Mouse (Mus musculus): ENCODE results near the gene Fbp2. TPM values are rescaled to one million over a fixed set of nuclear protein-coding genes. Genes with fewer than 3 reads are reported as not detected.

The Fbp2 gene
- 0.13 TPM in 1 of 2 replicates, not detected in the other for total RNA-seq (2012; rRNA removed)
- 0.16 TPM in 1 of 2 replicates, not detected in the other for total RNA-seq (2014; rRNA removed)
- not detected in 2 replicates for polyA plus RNA-seq (2012; ENCODE audit: insufficient read length, low read depth)

DNA sequence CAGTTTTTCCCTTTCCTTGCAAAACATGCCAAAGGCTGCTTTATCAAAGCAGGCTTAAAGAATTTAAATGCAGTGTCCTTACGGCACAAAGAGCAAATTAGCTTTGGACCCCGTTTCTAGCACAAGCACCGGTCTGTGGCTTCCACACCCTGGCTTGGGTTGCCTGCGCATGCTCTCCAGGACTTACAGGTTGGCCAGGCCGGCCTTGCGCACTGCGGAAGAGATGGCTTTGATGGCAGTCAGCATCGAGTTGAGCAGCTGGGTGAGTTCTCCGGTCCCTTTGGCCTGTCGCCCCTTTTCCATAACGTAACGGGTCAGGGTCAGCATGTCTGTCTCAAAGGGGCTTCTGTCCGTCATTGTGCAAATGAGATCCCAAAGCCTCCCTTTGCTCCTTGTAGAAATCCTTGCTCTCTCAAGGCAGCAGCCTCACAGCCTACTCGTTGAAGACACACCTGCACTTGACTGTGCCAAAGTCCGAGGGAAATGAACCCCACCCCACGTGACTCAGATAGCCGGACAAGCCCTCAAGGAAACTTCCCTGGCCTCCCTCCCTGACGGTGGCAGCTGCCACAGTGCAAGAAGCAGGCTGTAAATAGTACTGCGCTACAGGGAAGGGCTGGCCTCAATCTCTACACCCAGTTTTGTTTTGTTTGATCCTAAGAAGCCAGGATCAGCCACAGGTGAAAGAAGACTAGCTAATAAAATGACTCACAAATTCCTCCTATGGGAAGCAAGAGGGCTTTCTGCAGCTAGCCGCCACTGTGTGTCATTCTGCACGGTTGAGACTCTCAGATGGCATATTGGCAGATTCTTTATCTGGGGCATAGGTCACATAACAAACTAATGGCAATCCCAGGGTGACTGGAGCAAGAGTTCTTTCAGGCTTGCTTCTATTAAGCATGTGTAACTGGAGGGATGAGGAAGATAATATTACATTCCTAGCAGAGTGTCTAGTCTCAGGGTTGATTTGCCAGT, at the start of gene Fbp2:
Fbp2 (minus strand) TSS at position 482 of the 975 bp plus-strand sequence.
- in situ Hi-C loops (cut with MboI; ENCODE audit: low pct_ligation_motif_present, low pct_unique_long_range_greater_than_20kb, low sequenced_read_pairs) (loop anchor here (10.0 kb wide), 2 partner anchors 93 to 233 kb away; partner anchors contain the start of genes 6720489N17Rik and Platr25), dilution Hi-C loops (cut with MboI; ENCODE audit: extremely low pct_ligation_motif_present, extremely low pct_unique_long_range_greater_than_20kb, low sequenced_read_pairs) (no loop called here)
- no peak for DNase-seq (ENCODE audit: extremely low read depth)
- H3K27me3 ChIP-seq (replicated peaks) = no peaks in the 10 kb centered on the region
- no peaks in the 10 kb centered on the region for H3K36me3 ChIP-seq (replicated peaks in 1 of 2; ENCODE audit: control insufficient read depth in 1 of 2, insufficient read depth in 1 of 2, low read length in 1 of 2)
- no peaks in the 10 kb centered on the region for H3K79me2 ChIP-seq (replicated peaks; ENCODE audit: control insufficient read depth, extremely low read depth, insufficient read depth, poor library complexity, severe bottlenecking)
- peaks cover 8 to 9% of the 10 kb centered on the region in 2 experiments; a peak in 2 of 4 replicates for H3K4me1 ChIP-seq (ENCODE audit: control insufficient read depth in 1 of 2, insufficient read depth in 2 of 2)
- no peak for TF ChIP-seq KAT2A (IDR thresholded peaks at IDR 0.05; ENCODE audit: insufficient replicate concordance, low read length)
- no peak for TF ChIP-seq MAZ (IDR thresholded peaks at IDR 0.05; ENCODE audit: low read depth, low read length)
- TF ChIP-seq ZKSCAN1 (IDR thresholded peaks at IDR 0.05; ENCODE audit: borderline replicate concordance, low read depth, low read length) = no peak
- TF ChIP-seq ZC3H11A (IDR thresholded peaks at IDR 0.05; ENCODE audit: low read depth, low read length) = no peak
- TF ChIP-seq CTCF (conservative IDR thresholded peaks at IDR 0.05 in 1 of 2, IDR thresholded peaks at IDR 0.05 in 1 of 2; ENCODE audit: low read depth in 2 of 2, low read length in 2 of 2) = no peak
- no peak for TF ChIP-seq POLR2AphosphoS2 (IDR thresholded peaks at IDR 0.05; ENCODE audit: low read depth, low read length)
- no peak for TF ChIP-seq USF1 (IDR thresholded peaks at IDR 0.05; ENCODE audit: low read depth, low read length)
- no peak for TF ChIP-seq EP300 (IDR thresholded peaks at IDR 0.05; ENCODE audit: low read length)
- no peak for TF ChIP-seq RCOR1 (conservative IDR thresholded peaks at IDR 0.05; ENCODE audit: low read depth, low read length)
- no peak for TF ChIP-seq ZNF384 (IDR thresholded peaks at IDR 0.05; ENCODE audit: low read depth, low read length)
- no peak for TF ChIP-seq TCF12 (IDR thresholded peaks at IDR 0.05; ENCODE audit: low read depth, low read length)
- TF ChIP-seq ZMIZ1 (IDR thresholded peaks at IDR 0.05; ENCODE audit: low read depth, low read length) = no peak
- no peak within 1 kb of the TSS for H3K9ac ChIP-seq (ENCODE audit: insufficient read depth, low read depth)
- no peak within 1 kb of the TSS for H3K4me3 ChIP-seq (replicated peaks in 1 of 3; ENCODE audit: low read depth in 2 of 3, low read length in 2 of 3, poor library complexity in 1 of 3)
- no peak within 1 kb of the TSS for H3K4me2 ChIP-seq (ENCODE audit: insufficient read depth, low read depth, poor library complexity, severe bottlenecking)
- no peak within 1 kb of the TSS for H3K27ac ChIP-seq (ENCODE audit: insufficient read depth, low read depth)
- no peaks in the 10 kb centered on the region for H3K9me3 ChIP-seq (replicated peaks; ENCODE audit: low read length)

GRCm38 (mm10) chr13:62907527-62908162, 49.4 kb upstream of the Fbp2 start:
- H3K4me2 ChIP-seq (ENCODE audit: insufficient read depth, low read depth, poor library complexity, severe bottlenecking) = no peak overlapping the region
- H3K4me1 ChIP-seq (ENCODE audit: control insufficient read depth in 1 of 2, insufficient read depth in 2 of 2) = peaks cover 2 to 8% of the 10 kb centered on the region in 2 experiments; a peak in 1 of 4 replicates
- TF ChIP-seq BHLHE40 (IDR thresholded peaks at IDR 0.05; ENCODE audit: low read depth, low read length) (no peak), GABPA (IDR thresholded peaks at IDR 0.05; ENCODE audit: insufficient replicate concordance, low read depth, low read length) (no peak), MYC (IDR thresholded peaks at IDR 0.05; ENCODE audit: low read depth, low read length) (no peak), ELF1 (IDR thresholded peaks at IDR 0.05; ENCODE audit: low read depth, low read length) (no peak), ZKSCAN1 (IDR thresholded peaks at IDR 0.05; ENCODE audit: borderline replicate concordance, low read depth, low read length) (no peak), EP300 (IDR thresholded peaks at IDR 0.05; ENCODE audit: low read length) (no peak), CHD1 (IDR thresholded peaks at IDR 0.05; ENCODE audit: low read depth, low read length) (no peak), UBTF (IDR thresholded peaks at IDR 0.05; ENCODE audit: low read depth, low read length) (no peak), ZMIZ1 (IDR thresholded peaks at IDR 0.05; ENCODE audit: low read depth, low read length) (no peak)
- H3K36me3 ChIP-seq (replicated peaks in 1 of 2; ENCODE audit: control insufficient read depth in 1 of 2, insufficient read depth in 1 of 2, low read length in 1 of 2) = no peaks in the 10 kb centered on the region
- no peak overlapping the region for H3K27ac ChIP-seq (ENCODE audit: insufficient read depth, low read depth)
- dilution Hi-C loops (cut with MboI; ENCODE audit: extremely low pct_ligation_motif_present, extremely low pct_unique_long_range_greater_than_20kb, low sequenced_read_pairs) = no loop called here
- no peak for DNase-seq (ENCODE audit: extremely low read depth)
- H3K4me3 ChIP-seq (replicated peaks in 1 of 3; ENCODE audit: low read depth in 2 of 3, low read length in 2 of 3, poor library complexity in 1 of 3) = no peak overlapping the region
- H3K9me3 ChIP-seq (replicated peaks; ENCODE audit: low read length) = no peaks in the 10 kb centered on the region
- no peak overlapping the region for H3K9ac ChIP-seq (ENCODE audit: insufficient read depth, low read depth)
- no peaks in the 10 kb centered on the region for H3K79me2 ChIP-seq (replicated peaks; ENCODE audit: control insufficient read depth, extremely low read depth, insufficient read depth, poor library complexity, severe bottlenecking)
- no peaks in the 10 kb centered on the region for H3K27me3 ChIP-seq (replicated peaks)
- in situ Hi-C loops (cut with MboI; ENCODE audit: low pct_ligation_motif_present, low pct_unique_long_range_greater_than_20kb, low sequenced_read_pairs) = no loop called here
